Mouse (Mus musculus): ENCODE results near the gene Arvcf.

GRCm38 (mm10) chr16:18391728-18392127 lies 43.7 kb downstream of the Arvcf start:
- TF ChIP-seq EP300 (optimal IDR thresholded peaks at IDR 0.05) (no peak), CTCF (IDR thresholded peaks at IDR 0.05; ENCODE audit: low read depth) (no peak)
